Mouse (Mus musculus) heart, postnatal 36 days (tissue): Measurements from ENCODE around the gene Ccdc106. TPM values are rescaled to one million over a fixed set of nuclear protein-coding genes. Genes with fewer than 3 reads are reported as not detected.
"Not testable (repeated sequence)": the region's sequence is repeated elsewhere in the genome, so short reads cannot be mapped to it uniquely, and the experiment has no call there.

Source experiments
- DNase-seq, 2 experiments: peaks; one replicate each; pipeline ENCODE4 v3.0.0; 2021 to 2022
- intact Hi-C: fragments of 180-260 bp; cut with DNase I; formaldehyde crosslinking; loops from one replicate; pipeline ENCODE4 v1.15.1; 2025
- total RNA-seq, 2 experiments: library from RNA; stranded (reverse); gene quantifications; 2 replicates each; pipeline ENCODE4 v1.2.3; 2021

Gene Ccdc106
- total RNA-seq, 2 experiments from 2014 or later = not detected

- intact Hi-C loops = loop anchor here (2.0 to 10.0 kb wide), 3 partner anchors 72 to 360 kb away; partner anchors contain the start of genes Ppp6r1 and Ube2s
- DNase-seq = peak; percentile 98 to 99
These were observed 5.9 kb upstream of the Ccdc106 start, which contains the start of the genes Zfp524 and Fiz1 for GRCm38 (mm10) chr7:5014251-5015117. Gene Zfp524 (plus strand): TSS chr7:5014415. Gene Fiz1 (minus strand): TSS chr7:5014697.

GRCm38 (mm10) chr7:5015118-5016001 is 5.0 kb upstream of the Ccdc106 start, which contains the start of gene Gm44973:
Gene Gm44973 (plus strand): TSS chr7:5015496.
- intact Hi-C loops = loop anchor here (2.0 to 10.0 kb wide), 4 partner anchors 45 to 361 kb away; partner anchors contain the start of genes Ppp6r1 and Ube2s
- DNase-seq = peak; percentile 89 to 96

DNA sequence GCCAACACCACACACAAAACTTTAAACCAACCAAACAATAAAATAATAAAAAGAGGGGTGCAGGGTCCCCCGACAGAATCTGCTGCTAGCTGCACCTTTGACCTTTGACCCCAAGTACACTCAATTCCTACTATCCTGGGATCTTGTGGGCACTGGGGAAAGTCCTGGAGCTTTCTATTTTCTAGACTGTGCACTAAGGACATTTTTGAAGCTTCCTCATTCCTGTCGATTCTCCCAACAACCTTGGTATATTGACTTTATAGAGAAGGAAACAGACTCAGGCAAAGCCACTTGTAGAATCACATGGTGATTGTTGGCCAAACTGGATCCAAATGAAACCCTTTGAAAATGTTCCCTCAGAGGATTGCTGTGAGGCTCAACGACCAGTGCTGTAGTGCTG is 4.3 kb upstream of the Ccdc106 start:
- intact Hi-C loops = loop anchor here (2.0 to 10.0 kb wide), 3 partner anchors 45 to 361 kb away; partner anchors contain the start of genes Ppp6r1 and Ube2s
- DNase-seq = no peak

- intact Hi-C loops = loop anchor here (2.0 to 10.0 kb wide), 3 partner anchors 44 to 362 kb away; partner anchors contain the start of genes Ppp6r1 and Ube2s
- DNase-seq = no peak
These were observed 3.4 kb upstream of the Ccdc106 start for GRCm38 (mm10) chr7:5016920-5017319.

GRCm38 (mm10) chr7:5017352-5017751 is 3.0 kb upstream of the Ccdc106 start:
- intact Hi-C loops = loop anchor here (2.0 to 10.0 kb wide), 3 partner anchors 43 to 363 kb away; partner anchors contain the start of genes Ppp6r1 and Ube2s
- no peak for DNase-seq

- intact Hi-C loops = loop anchor here (2.0 to 10.0 kb wide), 3 partner anchors 43 to 363 kb away; partner anchors contain the start of genes Ppp6r1 and Ube2s
- no peak for DNase-seq
These were observed 2.4 kb upstream of the Ccdc106 start for GRCm38 (mm10) chr7:5017931-5018330.

GRCm38 (mm10) chr7:5019576-5019975 is 777 bp upstream of the Ccdc106 start:
- not testable (repeated sequence) for DNase-seq
- intact Hi-C loops = loop anchor here (10.0 kb wide), 2 partner anchors 205 to 365 kb away; partner anchors contain the start of genes Ppp6r1 and Ube2s

DNA sequence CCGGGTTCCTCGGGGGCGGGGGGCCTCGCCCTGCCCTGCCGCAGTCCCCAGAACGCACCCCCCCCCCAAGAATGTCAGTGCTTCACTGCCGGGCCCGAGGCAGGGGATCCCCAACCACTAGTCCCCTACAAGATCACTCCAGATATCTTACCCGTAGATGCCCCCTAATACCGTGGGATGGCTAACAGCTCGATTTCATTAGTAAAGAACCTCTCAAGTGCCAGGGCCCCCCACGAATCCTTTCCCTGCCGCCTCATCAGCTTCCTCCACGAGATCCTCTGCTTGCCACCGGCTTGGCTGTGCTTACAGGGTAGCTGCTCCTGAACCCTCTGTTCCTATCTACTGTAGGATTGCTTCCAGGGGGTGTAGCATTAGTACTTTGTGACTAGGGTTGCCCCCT is 332 bp downstream of the Ccdc106 start:
- no peak for DNase-seq
- intact Hi-C loops = loop anchor here (5.0 kb wide), 1 partner anchor 228 kb away; the partner anchor contains the start of gene Rpl28

DNA sequence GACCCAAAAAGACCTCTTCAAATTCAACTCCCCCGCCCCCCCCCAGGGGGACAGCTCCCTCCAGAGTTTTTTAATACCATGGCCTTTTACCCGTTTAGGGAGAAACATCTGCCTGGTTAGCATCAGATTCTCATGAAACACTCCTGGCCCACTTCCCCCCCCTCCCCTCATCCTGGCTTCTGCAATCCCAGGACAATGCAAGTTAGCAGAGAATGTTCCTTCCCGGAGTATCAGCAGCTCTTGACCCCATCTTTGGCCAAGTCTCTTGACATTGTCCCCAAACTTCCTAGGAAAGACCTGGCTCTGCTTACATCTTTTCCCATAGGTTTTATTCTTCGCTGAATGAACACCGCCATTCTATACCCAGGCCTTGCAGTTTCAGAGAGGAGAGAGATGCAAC is 844 bp downstream of the Ccdc106 start:
- DNase-seq = no peak
- intact Hi-C loops = loop anchor here (5.0 kb wide), 1 partner anchor 229 kb away; the partner anchor contains the start of gene Rpl28

GRCm38 (mm10) chr7:5029543-5029942 is 9.2 kb downstream of the Ccdc106 start:
- intact Hi-C loops = no loop called here
- no peak for DNase-seq

DNA sequence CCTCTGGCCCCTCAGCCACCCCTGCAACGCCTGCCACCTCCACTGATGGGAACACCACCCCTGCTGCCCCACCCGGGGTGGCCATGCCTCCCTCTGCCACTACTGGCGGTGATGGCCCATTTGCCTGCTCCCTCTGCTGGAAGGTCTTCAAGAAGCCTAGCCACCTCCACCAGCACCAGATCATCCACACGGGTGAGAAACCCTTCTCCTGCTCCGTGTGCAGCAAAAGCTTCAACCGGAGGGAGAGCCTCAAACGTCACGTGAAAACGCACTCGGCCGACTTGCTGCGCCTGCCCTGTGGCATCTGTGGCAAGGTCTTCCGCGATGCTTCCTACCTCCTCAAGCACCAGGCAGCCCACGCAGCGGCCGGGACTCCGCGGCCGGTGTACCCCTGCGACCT is 9.6 kb downstream of the Ccdc106 start:
- no peak for DNase-seq
- intact Hi-C loops = no loop called here

DNA sequence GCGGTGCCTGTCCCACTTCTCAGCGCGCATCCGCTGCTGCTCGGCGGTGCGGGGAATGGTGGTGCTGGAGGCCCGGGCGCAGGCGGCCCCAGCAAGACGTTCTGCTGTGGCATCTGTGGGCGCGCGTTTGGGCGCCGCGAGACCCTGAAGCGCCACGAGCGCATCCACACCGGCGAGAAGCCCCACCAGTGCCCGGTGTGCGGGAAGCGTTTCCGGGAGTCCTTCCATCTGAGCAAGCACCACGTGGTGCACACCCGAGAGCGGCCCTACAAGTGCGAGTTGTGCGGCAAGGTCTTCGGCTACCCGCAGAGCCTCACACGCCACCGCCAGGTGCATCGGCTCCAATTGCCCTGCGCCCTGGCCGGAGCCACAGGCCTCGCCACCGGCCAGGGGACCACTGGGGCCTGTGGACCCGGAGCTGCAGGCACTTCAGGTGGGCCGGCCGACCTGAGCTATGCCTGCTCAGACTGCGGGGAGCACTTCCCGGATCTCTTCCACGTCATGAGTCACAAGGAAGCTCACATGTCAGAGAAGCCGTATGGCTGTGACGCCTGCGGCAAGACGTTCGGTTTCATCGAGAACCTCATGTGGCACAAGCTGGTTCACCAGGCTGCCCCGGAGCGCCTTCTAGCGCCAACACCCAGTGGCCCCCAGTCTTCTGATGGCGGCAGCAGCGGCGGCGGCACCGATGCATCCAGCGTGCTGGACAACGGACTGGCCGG is 10.4 kb downstream of the Ccdc106 start:
- no peak for DNase-seq

DNA sequence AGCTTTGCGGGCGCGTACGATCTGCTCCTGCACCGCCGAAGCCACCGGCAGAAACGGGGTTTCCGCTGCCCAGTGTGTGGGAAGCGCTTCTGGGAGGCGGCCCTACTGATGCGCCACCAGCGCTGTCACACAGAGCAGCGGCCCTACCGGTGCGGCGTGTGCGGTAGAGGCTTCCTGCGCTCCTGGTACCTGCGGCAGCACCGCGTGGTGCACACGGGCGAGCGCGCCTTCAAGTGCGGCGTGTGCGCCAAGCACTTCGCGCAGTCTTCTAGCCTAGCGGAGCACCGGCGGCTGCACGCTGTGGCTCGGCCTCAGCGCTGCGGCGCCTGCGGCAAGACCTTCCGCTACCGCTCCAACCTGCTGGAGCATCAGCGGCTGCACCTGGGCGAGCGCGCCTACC is 11.1 kb downstream of the Ccdc106 start:
- intact Hi-C loops = no loop called here
- DNase-seq = no peak

More for the DNA sequence above, 10.4 kb downstream of the Ccdc106 start:
- intact Hi-C loops = no loop called here

DNA sequence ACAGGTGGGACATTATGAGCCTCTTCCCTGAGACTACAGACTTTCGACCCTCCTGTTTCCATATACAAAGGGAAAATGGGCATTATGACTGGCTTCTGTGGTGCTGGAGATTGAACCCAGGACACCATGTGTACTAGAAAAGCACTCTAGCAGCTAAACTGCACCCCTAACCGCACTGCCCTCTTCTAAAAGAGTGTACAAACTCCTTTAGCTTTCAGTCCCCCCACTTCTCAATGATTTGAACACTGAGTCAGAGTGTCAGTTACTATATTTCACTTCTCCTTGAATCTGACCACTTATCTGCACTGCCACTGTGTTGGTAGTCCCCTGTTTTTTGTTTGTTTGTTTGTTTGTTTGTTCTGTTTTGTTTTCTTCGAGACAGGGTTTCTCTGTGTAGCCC is 13.5 kb downstream of the Ccdc106 start, which contains the start of gene 4632433K11Rik:
Gene 4632433K11Rik (plus strand): TSS at position 301 of the 400 bp plus-strand sequence.
- intact Hi-C loops = no loop called here
- DNase-seq = no peak

DNA sequence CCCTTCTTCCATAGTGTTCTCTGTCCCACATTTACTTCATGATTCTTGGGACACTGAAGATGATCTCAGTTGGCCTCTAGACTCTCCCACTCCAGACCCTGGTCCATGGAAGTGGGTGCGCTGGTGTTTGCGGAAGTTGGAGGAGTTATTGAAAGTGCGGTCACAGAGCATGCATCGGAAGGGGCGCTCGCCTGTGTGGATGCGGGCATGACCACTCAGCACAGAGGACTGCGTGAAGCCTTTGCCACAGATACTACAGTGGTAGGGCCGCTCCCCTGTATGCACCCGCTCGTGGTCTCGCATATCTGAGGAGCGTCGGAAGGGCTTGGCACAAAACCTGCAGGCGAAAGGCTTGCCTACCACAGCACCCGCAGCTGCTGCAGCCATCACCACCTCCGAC is 15.3 kb downstream of the Ccdc106 start:
- intact Hi-C loops = loop anchor here (2.0 kb wide), 1 partner anchor 13 kb away; no protein-coding TSS in a partner anchor
- DNase-seq = no peak

DNA sequence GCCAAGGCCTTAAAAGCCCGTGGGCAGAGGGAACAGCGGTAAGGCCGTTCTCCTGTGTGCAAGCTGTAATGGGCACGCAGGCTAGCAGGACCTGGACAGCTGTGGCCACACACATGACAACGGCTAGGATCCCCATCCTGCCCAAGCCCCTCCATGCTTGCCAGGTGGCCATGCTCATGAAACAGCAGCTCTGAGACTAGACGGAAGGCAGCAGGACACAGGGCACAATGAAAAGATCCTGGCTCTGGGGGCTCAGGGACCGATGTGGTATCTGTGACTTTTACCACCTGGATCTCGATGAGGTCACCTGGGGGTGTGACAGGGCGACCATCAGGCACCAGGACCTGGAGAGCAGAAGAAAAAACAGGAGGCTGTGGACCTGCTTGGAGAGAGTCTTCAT is 15.8 kb downstream of the Ccdc106 start:
- DNase-seq = no peak

DNA sequence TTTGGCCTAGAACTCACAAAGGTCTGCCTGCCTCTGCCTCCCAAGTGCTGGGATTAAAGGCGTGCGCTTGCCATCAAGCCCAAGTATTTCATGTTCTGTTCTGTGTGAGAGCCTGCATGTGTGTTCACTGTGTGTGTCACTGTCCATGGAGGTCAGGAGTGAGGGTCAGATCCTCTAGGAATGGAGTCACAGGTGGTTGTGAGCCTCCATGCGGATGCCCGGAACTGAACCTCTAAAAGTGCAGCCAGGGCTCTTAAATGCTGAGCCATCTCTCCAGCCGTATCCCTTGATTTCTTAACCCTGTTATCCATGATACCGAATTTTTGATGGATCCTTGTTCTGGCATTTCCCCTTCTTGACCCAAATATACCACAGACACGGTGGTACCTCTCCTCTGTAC is 16.7 kb downstream of the Ccdc106 start:
- intact Hi-C loops = loop anchor here (2.0 kb wide), 1 partner anchor 14 kb away; no protein-coding TSS in a partner anchor
- no peak for DNase-seq

More for the DNA sequence above, 15.8 kb downstream of the Ccdc106 start:
- intact Hi-C loops = loop anchor here (2.0 kb wide), 1 partner anchor 13 kb away; no protein-coding TSS in a partner anchor

DNA sequence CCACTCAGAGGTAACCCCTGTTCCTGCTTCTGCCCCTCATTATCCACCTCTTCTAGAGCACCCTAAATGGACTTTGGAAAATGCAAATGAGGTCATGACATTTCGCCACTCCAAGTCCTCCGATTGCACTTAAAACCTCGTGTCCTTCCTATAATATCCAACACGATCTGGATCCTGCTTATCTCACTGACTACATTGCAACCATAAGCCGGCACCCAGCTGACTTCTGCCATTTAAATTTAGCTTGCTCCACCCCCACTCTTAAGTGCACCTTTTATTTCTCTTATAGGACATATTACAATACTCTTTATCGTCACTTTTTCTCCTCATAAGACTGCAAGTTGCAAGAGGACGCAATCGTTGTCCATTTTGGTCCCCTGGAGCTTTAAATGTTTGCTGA is 17.1 kb downstream of the Ccdc106 start:
- intact Hi-C loops = loop anchor here (2.0 kb wide), 1 partner anchor 15 kb away; no protein-coding TSS in a partner anchor
- no peak for DNase-seq

- peak; percentile 92 to 98 for DNase-seq
- intact Hi-C loops = no loop called here
These were observed 17.9 kb downstream of the Ccdc106 start, which contains the start of gene Zfp784 for GRCm38 (mm10) chr7:5038109-5038732. Gene Zfp784 (minus strand): TSS chr7:5038446.
